Mouse (Mus musculus) adrenal gland, postnatal 14 days (tissue): Measurements from ENCODE around the gene Nr5a2. TPM values are rescaled to one million over a fixed set of nuclear protein-coding genes. Genes with fewer than 3 reads are reported as not detected.
"Not testable (repeated sequence)": the region's sequence is repeated elsewhere in the genome, so short reads cannot be mapped to it uniquely, and the experiment has no call there.

Experiments used
- DNase-seq: peaks from one replicate; pipeline ENCODE4 v3.0.0; 2021; ENCODE audit warnings: mixed read lengths
- total RNA-seq: library from RNA; stranded (reverse); gene quantifications from 2 replicates; pipeline ENCODE4 v1.2.3, GENCODE M21; 2021

The Nr5a2 gene
- total RNA-seq, 1 experiment from 2014 or later: 8.3 TPM

DNA sequence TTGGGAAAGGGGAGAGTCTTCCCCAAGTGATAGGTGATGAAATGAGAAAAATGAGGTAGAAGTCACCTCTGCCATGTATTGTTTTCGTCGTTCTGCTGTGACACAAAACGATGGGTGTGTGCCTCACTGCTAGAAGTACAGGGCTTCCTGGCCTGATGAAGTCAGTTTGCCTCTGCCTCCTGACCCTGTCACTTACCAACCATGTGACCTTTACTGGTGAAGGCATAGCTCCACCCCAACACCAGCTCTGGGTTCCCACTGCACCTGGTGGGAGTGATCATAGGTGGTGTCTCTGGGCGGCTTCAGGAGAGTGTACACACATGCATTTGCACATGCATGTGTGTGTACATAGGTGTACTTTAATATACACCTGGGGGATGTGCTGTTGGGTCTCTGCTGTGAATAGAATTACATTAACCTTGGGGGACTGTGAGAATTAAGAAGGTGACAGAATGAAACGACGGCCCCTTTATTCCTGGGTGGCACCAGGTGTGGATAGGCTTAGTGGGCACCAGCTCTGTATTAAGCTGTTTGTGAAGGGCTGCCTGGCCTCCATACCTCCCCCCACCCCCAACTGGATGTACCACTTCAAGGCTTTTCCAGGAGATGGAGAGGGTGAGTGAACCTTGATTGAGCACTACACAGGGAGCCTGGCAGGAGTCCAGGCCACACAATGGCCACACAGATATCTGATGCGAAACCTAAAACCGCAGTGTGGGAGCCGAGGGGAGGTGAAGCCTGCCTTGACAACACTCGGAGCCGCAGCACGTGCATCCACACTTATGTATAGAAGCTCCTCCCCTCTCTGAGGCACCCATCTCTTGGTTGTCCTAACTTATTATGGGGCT lies 127.7 kb downstream of the Nr5a2 start:
- peak; percentile 14 for DNase-seq

GRCm38 (mm10) chr1:136830992-136831391 lies 129.3 kb downstream of the Nr5a2 start:
- DNase-seq: no peak

DNA sequence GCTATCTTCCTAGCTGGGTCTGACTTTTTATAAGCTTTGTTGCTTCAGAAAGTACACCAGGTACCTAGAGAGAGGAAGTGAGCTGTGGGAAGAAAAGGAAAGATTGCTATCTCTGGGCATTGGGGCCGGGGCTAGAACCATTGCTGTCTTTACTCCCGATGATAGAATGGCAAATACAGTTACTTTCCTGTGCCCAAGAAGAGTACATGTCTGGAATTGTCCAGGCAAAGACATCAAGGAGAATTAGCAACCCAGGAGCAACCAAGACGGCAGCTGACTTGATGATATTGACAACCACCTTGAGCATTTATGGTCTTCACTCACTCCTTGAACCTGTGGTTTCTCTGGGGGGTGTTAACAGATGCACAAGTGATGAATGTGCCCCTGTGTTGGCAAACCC lies 130.3 kb downstream of the Nr5a2 start:
- DNase-seq: no peak

- no peak for DNase-seq
These were observed 136.4 kb downstream of the Nr5a2 start for GRCm38 (mm10) chr1:136823897-136824296.

DNA sequence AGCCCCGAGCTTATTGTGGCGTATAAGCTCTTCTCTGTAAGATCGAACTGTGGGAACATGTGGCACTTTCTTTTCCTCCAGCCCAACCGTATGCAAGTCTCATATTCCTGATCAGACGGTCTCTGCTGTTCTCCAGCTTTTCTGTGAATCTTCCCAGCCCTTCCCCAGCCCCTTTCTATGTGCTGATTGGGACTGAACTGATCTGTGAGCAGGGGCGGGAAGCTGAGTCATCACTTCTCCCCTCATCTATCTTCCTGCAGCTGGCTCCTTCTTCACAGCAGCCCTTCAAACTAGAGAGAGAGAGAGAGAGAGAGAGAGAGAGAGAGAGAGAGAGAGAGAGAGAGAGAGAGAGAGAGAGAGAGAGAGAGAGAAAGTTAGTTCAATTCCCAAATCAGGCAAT lies 159.6 kb downstream of the Nr5a2 start:
- no peak for DNase-seq

DNA sequence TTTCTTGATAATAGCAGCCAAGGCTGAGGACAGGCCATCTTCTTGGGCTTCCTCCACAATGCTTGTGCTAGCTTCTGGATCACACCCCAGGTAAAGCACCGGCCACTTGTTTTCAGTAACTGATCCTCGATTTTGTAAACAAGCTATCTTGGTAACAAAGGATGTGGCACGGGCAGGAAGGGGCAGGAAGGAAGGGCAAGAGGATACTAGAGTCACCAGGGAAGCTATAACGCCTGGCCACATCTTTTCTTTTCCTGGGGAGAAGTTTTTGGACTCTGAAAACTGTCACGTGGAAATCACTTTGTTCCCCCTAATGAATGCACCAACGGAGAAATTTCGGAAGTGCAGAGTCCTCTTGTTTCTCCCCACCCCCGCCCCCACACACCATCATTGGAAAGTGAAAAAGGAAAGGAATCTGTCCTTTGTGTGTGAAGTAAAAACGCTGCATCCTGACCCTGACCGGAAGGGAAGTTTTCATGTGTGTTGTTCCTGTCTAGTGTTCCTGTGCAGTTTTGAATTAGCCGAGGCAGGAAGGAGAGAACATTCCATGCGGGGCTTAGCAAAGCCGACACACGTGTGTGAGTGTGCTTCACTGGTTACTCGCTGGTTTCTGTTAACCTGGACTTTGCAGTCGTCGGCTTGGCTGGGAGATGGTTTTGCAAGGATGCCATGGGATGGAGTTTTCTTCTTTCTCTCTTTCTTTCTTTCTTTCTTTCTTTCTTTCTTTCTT lies 163.7 kb downstream of the Nr5a2 start:
- DNase-seq: peak; percentile 29

DNA sequence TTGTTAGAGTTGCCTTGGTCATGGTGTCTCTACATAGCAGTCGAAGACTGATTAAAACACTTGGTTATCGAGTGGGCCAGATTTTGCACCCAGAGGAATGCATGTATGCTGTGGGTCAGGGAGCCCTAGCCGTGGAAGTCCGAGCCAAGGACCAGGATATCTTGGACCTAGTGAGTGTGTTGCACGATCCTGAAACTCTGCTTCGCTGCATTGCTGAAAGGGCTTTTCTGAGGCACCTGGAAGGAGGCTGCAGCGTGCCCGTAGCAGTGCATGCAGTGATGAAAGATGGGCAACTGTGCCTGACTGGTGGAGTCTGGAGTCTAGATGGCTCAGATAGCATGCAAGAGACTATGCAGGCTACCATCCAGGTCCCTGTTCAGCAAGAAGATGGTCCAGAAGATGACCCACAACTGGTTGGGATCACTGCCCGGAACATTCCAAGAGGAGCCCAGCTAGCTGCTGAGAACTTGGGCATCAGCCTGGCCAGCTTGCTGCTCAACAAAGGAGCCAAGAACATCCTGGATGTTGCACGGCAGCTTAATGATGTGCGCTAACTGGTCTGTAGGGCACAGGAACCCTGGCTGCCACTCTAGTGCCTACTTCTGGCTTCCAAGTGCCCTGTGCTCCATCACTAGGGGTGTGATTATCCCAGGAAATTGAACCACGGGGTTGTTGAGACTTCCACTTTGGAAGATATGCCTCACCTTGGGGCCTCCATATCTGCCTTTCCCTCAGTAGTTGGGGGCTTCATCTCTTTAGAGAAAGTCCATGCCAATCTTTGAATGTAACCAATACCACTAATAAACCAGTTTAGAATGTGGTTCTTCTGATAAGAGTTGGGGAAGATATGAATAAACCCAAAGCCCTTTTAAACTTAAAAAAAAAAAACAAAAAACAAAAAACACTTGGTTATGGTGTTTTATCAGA lies 167.0 kb downstream of the Nr5a2 start:
- DNase-seq: not testable (repeated sequence)
